Mouse (Mus musculus) gastrocnemius, postnatal 36 days (tissue): Measurements from ENCODE around the gene Styxl1. TPM values are rescaled to one million over a fixed set of nuclear protein-coding genes. Genes with fewer than 3 reads are reported as not detected.
A peak's percentile ranks its signal among the peaks of the same experiment; 100 is the strongest.

Experiments used
- DNase-seq, 2 experiments: peaks; one replicate each; pipeline ENCODE4 v3.0.0; 2022
- intact Hi-C: fragments of 180-260 bp; cut with DNase I; formaldehyde crosslinking; loops from one replicate; pipeline ENCODE4 v1.15.1; 2025
- total RNA-seq, 2 experiments: library from RNA; stranded (reverse); gene quantifications; 2 replicates each; pipeline ENCODE4 v1.2.3; 2021

Gene Styxl1
- total RNA-seq, 2 experiments from 2014 or later: not detected

- no peak for DNase-seq
- intact Hi-C loops: no loop called here
These were observed 1.6 kb downstream of the Styxl1 start for GRCm38 (mm10) chr5:135776546-135776945.

DNA sequence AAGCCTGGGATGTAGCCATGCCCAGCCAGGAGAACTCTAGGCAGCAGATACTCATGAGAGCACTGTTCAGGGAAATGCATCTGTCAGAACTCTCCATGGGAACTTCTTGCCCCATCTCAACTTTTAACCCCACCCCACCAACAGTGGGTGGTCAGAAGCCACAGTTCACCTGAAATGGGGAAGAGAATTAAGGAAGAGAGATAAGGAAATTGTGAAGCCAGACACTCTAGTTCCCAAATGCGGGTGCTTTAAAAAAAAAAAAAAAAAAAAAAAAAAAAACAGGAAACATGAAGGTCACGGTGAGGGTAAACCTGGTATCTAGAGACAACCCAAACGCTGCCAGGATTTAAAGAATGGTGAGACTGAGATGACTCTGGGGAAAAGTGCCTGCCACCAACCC, 5.7 kb downstream of the Styxl1 start:
- DNase-seq: no peak
- intact Hi-C loops: no loop called here

- intact Hi-C loops: loop anchor here (5.0 to 10.0 kb wide), 2 partner anchors 218 to 370 kb away; partner anchors contain the start of genes Hip1 and Pom121
- no peak for DNase-seq
These were observed 13.2 kb downstream of the Styxl1 start for GRCm38 (mm10) chr5:135764971-135765370.

GRCm38 (mm10) chr5:135763526-135763925, 14.7 kb downstream of the Styxl1 start:
- intact Hi-C loops: loop anchor here (2.0 to 10.0 kb wide), 3 partner anchors 135 to 369 kb away; partner anchors contain the start of gene Pom121

GRCm38 (mm10) chr5:135761881-135762280, 16.3 kb downstream of the Styxl1 start:
- DNase-seq: no peak
- intact Hi-C loops: loop anchor here (2.0 to 10.0 kb wide), 3 partner anchors 133 to 367 kb away; partner anchors contain the start of gene Pom121

More at GRCm38 (mm10) chr5:135763526-135763925, 14.7 kb downstream of the Styxl1 start:
- peak; percentile 26 to 66 for DNase-seq

- no peak for DNase-seq
These were observed 26.6 kb downstream of the Styxl1 start for GRCm38 (mm10) chr5:135751595-135751994.

GRCm38 (mm10) chr5:135751041-135751440, 27.1 kb downstream of the Styxl1 start:
- intact Hi-C loops: no loop called here
- DNase-seq: no peak

More at GRCm38 (mm10) chr5:135751595-135751994, 26.6 kb downstream of the Styxl1 start:
- intact Hi-C loops: no loop called here

DNA sequence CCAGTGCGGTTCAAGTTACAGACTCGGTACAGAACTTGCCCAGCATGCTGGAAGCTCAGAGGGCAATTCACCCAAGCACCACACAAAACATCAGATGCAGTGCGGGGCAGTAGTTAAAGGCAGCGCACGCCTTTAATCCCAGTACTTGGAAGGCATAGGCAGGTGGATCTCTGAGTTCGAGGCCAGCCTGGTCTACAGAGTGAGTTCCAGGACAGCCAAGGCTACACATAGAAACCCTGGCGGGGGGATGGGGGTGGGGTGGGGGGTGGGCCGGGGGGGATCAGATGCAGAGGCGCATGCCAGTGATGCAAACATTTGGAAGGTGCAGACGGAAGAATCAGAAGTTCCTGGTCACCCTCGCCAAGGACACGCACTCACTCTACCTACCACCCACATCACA, 33.4 kb downstream of the Styxl1 start:
- intact Hi-C loops: loop anchor here (1.0 kb wide), 1 partner anchor 55 kb away; no protein-coding TSS in a partner anchor
- DNase-seq: no peak

DNA sequence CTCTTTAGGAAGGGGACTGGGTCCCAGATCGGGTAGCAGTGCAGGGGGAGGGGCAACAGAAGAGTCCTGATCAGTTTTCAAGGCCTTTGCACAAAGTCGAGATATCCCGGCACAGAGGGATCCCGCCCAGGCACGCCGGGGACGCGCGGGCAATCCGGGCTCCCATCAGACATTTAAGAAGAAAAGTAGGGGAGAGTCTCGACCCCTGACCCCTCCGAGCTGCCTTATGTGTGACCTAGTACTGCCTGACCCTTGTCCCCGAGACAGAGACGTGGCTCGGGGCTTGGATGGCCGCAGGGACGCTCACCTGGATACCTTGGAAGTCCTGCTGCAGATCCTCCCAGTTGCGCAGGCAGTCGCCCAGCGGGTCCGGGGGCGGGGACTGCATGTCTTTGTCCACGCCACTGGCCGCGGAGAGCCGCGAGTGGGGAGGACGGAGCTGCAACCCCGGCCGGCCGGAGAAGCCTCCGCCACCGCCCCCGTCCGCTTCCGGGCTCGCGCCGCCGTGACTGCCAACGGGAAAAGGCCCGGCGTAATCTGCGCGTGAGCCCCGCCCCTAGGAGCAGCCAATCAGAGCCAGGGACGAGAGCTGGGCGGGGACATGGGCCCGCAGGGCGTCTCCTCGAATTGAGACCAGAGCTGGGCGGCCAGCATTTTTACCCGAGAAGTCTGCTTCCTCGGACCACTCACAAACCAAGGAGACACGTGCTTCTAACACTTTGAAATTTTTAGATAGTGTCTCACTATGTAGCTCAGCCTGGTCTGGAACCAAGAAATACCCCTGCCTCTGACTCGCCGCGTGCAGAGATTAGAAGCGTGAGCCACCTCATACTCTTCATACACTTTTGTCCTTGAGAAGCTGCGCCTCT, 34.2 kb downstream of the Styxl1 start, which contains the start of gene Tmem120a:
TSS of gene Tmem120a (minus strand) at position 708 of the 869 bp plus-strand sequence.
- intact Hi-C loops: loop anchor here (1.0 kb wide), 1 partner anchor 55 kb away; no protein-coding TSS in a partner anchor
- DNase-seq: peak; percentile 91 to 96

GRCm38 (mm10) chr5:135742941-135743740, 35.0 kb downstream of the Styxl1 start:
- DNase-seq: no peak
- intact Hi-C loops: no loop called here

DNA sequence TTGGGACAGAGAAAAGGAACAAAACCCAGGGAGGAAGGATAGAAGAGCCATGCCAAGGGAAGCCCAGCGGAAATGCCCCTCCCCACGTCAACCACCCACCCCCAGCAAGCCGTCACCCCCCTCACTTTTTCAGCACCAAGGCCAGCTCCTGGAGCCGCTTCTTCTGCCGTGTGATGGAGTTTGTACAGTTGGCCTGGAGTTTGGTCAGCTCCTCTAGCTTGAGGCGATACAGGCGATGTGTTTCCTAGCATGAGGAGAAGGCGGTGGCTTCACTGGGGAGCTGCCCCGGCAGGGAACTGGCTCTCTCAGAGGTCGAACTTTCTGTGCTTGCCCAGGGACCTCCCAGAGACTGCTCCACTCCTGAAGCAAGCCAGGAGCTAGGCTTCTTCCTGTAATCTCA, 36.0 kb downstream of the Styxl1 start:
- intact Hi-C loops: no loop called here
- no peak for DNase-seq

DNA sequence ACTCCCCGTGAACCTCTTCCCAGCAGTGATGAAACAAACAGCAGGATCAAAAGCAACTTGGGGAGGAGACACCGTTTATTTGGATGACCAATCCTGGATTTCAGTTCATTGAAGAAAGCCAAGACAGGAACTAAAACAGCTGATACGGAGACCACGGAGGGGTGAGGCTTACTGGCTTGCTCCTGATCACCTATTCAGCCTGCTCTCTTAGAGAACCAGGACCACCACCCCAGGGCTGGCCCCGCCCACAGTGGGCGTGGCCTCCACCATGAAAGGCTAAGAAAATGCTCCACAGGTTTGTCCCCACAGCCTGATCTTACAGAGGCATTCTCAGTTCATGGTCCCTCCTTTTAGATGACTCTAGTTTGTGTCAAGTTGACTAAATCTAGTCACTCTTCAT, 39.9 kb downstream of the Styxl1 start:
- intact Hi-C loops: no loop called here

GRCm38 (mm10) chr5:135737154-135737553, 41.0 kb downstream of the Styxl1 start:
- no peak for DNase-seq
- intact Hi-C loops: no loop called here

More for the DNA sequence above, 39.9 kb downstream of the Styxl1 start:
- no peak for DNase-seq

DNA sequence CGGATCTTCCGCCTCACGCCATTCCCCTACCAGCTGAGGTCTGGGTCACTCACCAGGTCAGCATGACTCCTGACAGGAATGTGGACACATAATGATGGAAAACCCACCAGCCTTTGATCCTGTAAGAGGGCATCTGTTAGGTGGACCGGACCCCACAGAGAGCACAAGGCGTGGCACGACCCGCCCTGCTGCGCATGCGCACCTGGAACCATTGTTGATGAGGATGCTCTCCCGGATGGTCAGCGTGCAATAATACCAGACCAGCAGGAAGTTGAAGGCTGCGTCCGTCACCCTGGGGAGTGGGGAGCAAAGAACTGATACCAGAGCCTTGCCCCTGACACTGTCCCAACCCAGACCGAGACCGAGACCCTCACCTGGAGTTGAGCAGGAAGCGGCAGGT, 41.6 kb downstream of the Styxl1 start:
- intact Hi-C loops: no loop called here
- DNase-seq: no peak

GRCm38 (mm10) chr5:135735741-135736140, 42.4 kb downstream of the Styxl1 start:
- DNase-seq: no peak
- intact Hi-C loops: no loop called here

DNA sequence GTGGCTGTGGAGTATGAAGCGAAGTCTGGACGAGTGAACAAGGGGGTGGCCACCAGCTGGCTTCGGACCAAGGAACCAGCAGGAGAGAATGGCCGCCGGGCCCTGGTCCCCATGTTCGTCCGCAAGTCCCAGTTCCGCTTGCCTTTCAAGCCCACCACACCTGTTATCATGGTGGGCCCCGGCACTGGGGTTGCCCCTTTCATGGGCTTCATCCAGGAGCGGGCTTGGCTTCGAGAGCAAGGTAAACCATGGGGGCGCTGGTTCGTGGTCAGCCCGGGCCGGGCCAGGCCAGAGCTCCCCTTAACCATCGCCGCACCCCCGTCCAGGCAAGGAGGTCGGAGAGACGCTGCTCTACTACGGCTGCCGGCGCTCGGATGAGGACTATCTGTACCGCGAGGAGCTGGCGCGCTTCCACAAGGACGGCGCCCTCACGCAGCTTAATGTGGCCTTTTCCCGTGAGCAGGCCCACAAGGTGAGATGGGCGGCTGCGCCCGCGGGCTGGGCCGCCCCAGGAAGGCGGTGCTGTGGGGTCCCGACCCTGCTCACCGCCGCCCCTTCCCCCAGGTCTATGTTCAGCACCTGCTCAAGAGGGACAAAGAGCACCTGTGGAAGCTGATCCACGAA, 44.0 kb downstream of the Styxl1 start:
- DNase-seq: no peak
- intact Hi-C loops: no loop called here

GRCm38 (mm10) chr5:135733071-135733470, 45.1 kb downstream of the Styxl1 start:
- no peak for DNase-seq
- intact Hi-C loops: no loop called here

DNA sequence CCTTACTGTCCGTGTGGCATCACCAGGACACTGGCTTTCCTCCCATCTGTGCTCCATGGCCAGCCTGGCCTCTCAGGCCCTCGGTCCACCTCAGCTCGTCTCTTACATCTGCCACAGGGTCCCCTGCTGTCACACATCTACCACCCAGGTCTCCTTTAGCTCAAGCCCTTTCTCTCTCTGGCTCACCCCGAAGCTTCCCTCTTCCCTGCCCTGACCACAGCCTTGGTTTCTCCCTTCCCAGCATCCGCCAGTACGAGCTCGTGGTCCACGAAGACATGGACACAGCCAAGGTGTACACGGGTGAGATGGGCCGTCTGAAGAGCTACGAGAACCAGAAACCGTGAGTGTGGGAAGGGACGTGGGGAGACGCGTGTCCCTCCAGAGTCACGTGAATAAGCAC, 46.9 kb downstream of the Styxl1 start:
- intact Hi-C loops: no loop called here

GRCm38 (mm10) chr5:135730916-135731315, 47.3 kb downstream of the Styxl1 start:
- DNase-seq: no peak
- intact Hi-C loops: no loop called here

More for the DNA sequence above, 46.9 kb downstream of the Styxl1 start:
- DNase-seq: no peak

GRCm38 (mm10) chr5:135730278-135730677, 47.9 kb downstream of the Styxl1 start:
- no peak for DNase-seq
- intact Hi-C loops: no loop called here
